Mouse (Mus musculus) heart, adult 2 months (tissue): ENCODE results near the gene Plxna4. TPM values are rescaled to one million over a fixed set of nuclear protein-coding genes. Genes with fewer than 3 reads are reported as not detected.

Experiments
- DNase-seq, 2 experiments: peaks; one replicate each; pipeline ENCODE4 v3.0.0; 2021
- H3K27ac ChIP-seq: fragments of 200-600 bp; 2 replicates; pipeline ENCODE4 v1.8.1; 2022
- H3K27me3 ChIP-seq: fragments of 200-500 bp; 2 replicates; pipeline ENCODE4 v1.6.1; 2012; ENCODE audit warnings: mild to moderate bottlenecking, low read length, inconsistent platforms, mixed read lengths; ENCODE audit not compliant: control insufficient read depth, insufficient read depth
- H3K36me3 ChIP-seq: fragments of 200-500 bp; 2 replicates; pipeline ENCODE4 v1.6.1; 2012; ENCODE audit warnings: low read length, inconsistent platforms; ENCODE audit not compliant: control insufficient read depth, insufficient read depth
- H3K4me1 ChIP-seq: fragments of 200-500 bp; 2 replicates; pipeline ENCODE4 v1.6.1; 2011; ENCODE audit warnings: low read length; ENCODE audit not compliant: control insufficient read depth, insufficient read depth
- H3K4me3 ChIP-seq: fragments of 200-600 bp; 2 replicates; pipeline ENCODE4 v1.8.1; 2022
- H3K79me2 ChIP-seq: fragments of 200-500 bp; replicated peaks from 2 replicates; pipeline ENCODE4 v1.6.1; 2012; ENCODE audit warnings: mild to moderate bottlenecking, inconsistent platforms, low read length, moderate library complexity, mixed read lengths; ENCODE audit not compliant: control insufficient read depth, insufficient read depth
- H3K9ac ChIP-seq: fragments of 200-500 bp; 2 replicates; pipeline ENCODE4 v1.6.1; 2012; ENCODE audit warnings: low read depth, mild to moderate bottlenecking, control low read depth, inconsistent platforms, low read length, mixed read lengths
- CTCF ChIP-seq: fragments of 200-600 bp; IDR thresholded peaks from 2 replicates; pipeline ENCODE4 v1.8.1; 2022; ENCODE audit warnings: antibody characterized with exemption, mild to moderate bottlenecking, moderate library complexity
- EP300 ChIP-seq: fragments of 200-500 bp; IDR thresholded peaks from 2 replicates; pipeline ENCODE4 v1.6.1; 2011; ENCODE audit warnings: low read depth, low read length, control low read depth; ENCODE audit not compliant: insufficient read depth
- POLR2A ChIP-seq: fragments of 200-500 bp; IDR thresholded peaks from 2 replicates; pipeline ENCODE4 v1.6.1; 2011; ENCODE audit warnings: mild to moderate bottlenecking, low read depth, low read length, control low read depth; ENCODE audit not compliant: insufficient read depth
- WGBS: fragments of 180-500 bp; shearing (Covaris S2); methylation state at CpG from one replicate; pipeline ENCODE4 v1.1.7; 2018; 5-methylcytosine and 5-hydroxymethylcytosine counted together
- intact Hi-C: fragments of 180-260 bp; cut with DNase I; formaldehyde crosslinking; loops from one replicate; pipeline ENCODE4 v1.15.1; 2025
- polyA plus RNA-seq: library from polyadenylated mRNA; depleted of rRNA; stranded (reverse); fragments of >200 nt; gene quantifications from 2 replicates; pipeline ENCODE4 v1.2.3, GENCODE M21; 2012
- total RNA-seq, 2 experiments: library from RNA; stranded (reverse); gene quantifications; 2 replicates each; pipeline ENCODE4 v1.2.3; 2021

Plxna4 gene
- total and polyA plus RNA-seq, 3 experiments, result 3.7 to 14.1 (median 11.7) TPM

- Histone ChIP-seq H3K79me2 (no peaks in the 10 kb centered on the region), H3K27ac (no peak overlapping the region), H3K27me3 (no peaks in the 10 kb centered on the region), H3K4me3 (no peak overlapping the region), H3K36me3 (peaks cover 3% of the 10 kb centered on the region), H3K4me1 (peaks cover 15% of the 10 kb centered on the region), H3K9ac (no peak overlapping the region)
- WGBS, result 95% methylated on average over 4 of the region's 4 CpGs
- DNase-seq, result no peak
- intact Hi-C loops, result no loop called here
- TF ChIP-seq CTCF, result no peak
- TF ChIP-seq POLR2A, result no peak
- no peak for TF ChIP-seq EP300
Observed at GRCm38 (mm10) chr6:32540155-32540554, 47.8 kb downstream of the Plxna4 start.

GRCm38 (mm10) chr6:32533962-32534740 is 53.8 kb downstream of the Plxna4 start:
- H3K36me3 ChIP-seq, result no peaks in the 10 kb centered on the region
- intact Hi-C loops, result no loop called here
- TF ChIP-seq POLR2A, result no peak
- TF ChIP-seq EP300, result no peak
- TF ChIP-seq CTCF, result no peak
- WGBS, result 59% methylated on average over 3 of the region's 3 CpGs
- DNase-seq, result no peak
- no peak overlapping the region for H3K27ac ChIP-seq
- H3K4me3 ChIP-seq, result no peak overlapping the region
- H3K9ac ChIP-seq, result no peak overlapping the region
- no peaks in the 10 kb centered on the region for H3K27me3 ChIP-seq
- peaks cover 1% of the 10 kb centered on the region; the same call in 1 of the 2 replicates for H3K4me1 ChIP-seq
- no peaks in the 10 kb centered on the region for H3K79me2 ChIP-seq

- no peaks in the 10 kb centered on the region for H3K36me3 ChIP-seq
- DNase-seq, result no peak
- 34% methylated on average over 8 of the region's 8 CpGs for WGBS
- H3K9ac ChIP-seq, result no peak overlapping the region
- H3K4me1 ChIP-seq, result peaks cover 1% of the 10 kb centered on the region
- no peaks in the 10 kb centered on the region for H3K79me2 ChIP-seq
- intact Hi-C loops, result no loop called here
- TF ChIP-seq POLR2A (no peak), EP300 (no peak), CTCF (no peak)
- no peak overlapping the region for H3K27ac ChIP-seq
- H3K27me3 ChIP-seq, result no peaks in the 10 kb centered on the region
- H3K4me3 ChIP-seq, result no peak overlapping the region
Observed at GRCm38 (mm10) chr6:32528081-32528570, 59.9 kb downstream of the Plxna4 start.

- intact Hi-C loops, result no loop called here
- no peaks in the 10 kb centered on the region for H3K36me3 ChIP-seq
- WGBS, result 59% methylated on average over 7 of the region's 7 CpGs
Observed at GRCm38 (mm10) chr6:32527518-32527917, 60.5 kb downstream of the Plxna4 start.

GRCm38 (mm10) chr6:32526762-32527161 is 61.2 kb downstream of the Plxna4 start:
- peaks cover 1% of the 10 kb centered on the region for H3K4me1 ChIP-seq
- no peak overlapping the region for H3K4me3 ChIP-seq
- H3K36me3 ChIP-seq, result no peaks in the 10 kb centered on the region
- DNase-seq, result no peak
- no peak overlapping the region for H3K9ac ChIP-seq
- no peak overlapping the region for H3K27ac ChIP-seq
- WGBS, result 58% methylated on average over 5 of the region's 5 CpGs
- no peak for TF ChIP-seq CTCF
- TF ChIP-seq POLR2A, result no peak
- no peak for TF ChIP-seq EP300
- intact Hi-C loops, result no loop called here
- H3K27me3 ChIP-seq, result no peaks in the 10 kb centered on the region
- no peaks in the 10 kb centered on the region for H3K79me2 ChIP-seq

More at GRCm38 (mm10) chr6:32527518-32527917, 60.5 kb downstream of the Plxna4 start:
- Histone ChIP-seq H3K4me3 (no peak overlapping the region), H3K79me2 (no peaks in the 10 kb centered on the region), H3K9ac (no peak overlapping the region), H3K4me1 (peaks cover 1% of the 10 kb centered on the region), H3K27ac (no peak overlapping the region), H3K27me3 (no peaks in the 10 kb centered on the region)
- TF ChIP-seq POLR2A (no peak), CTCF (no peak), EP300 (no peak)
- DNase-seq, result no peak

- H3K79me2 ChIP-seq, result no peaks in the 10 kb centered on the region
- no peaks in the 10 kb centered on the region for H3K36me3 ChIP-seq
- DNase-seq, result peak; percentile 56 to 80
- H3K9ac ChIP-seq, result no peak overlapping the region
- WGBS, result 62% methylated on average over 4 of the region's 4 CpGs
- intact Hi-C loops, result loop anchor here (1.0 to 5.0 kb wide), 2 partner anchors 41 to 67 kb away; partner anchors contain the start of gene Plxna4
- peaks cover 1% of the 10 kb centered on the region; the same call in 1 of the 2 replicates for H3K4me1 ChIP-seq
- no peak overlapping the region for H3K27ac ChIP-seq
- no peaks in the 10 kb centered on the region for H3K27me3 ChIP-seq
- H3K4me3 ChIP-seq, result no peak overlapping the region
- TF ChIP-seq POLR2A (no peak), EP300 (0 out of 2 replicates have a peak, but pooled peaks have one; percentile 55)
Observed at GRCm38 (mm10) chr6:32520097-32520496, 67.9 kb downstream of the Plxna4 start.
